Comparison of ENCODE assay signal across 12 mouse cellular contexts in the genomic region with DNA sequence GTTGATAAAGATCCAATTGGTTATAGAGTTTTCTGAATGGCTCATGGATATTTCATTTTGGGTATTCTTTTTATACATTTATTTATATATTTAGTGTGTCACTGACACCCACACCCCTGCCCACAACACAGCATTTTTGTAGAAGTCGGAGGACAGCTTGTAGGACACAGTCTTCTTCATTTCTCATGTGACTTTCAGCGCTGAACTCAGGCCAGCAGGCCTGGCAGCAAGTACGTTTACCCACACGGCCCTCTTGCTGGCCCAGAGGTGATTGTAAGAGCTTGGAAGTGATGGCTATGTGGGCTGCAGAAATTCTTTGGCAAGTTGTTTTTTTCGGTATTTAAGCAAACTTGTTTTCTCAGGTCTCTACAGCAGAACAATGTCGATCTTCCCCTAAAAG. TPM values are rescaled to one million over a fixed set of nuclear protein-coding genes. Genes with fewer than 3 reads are reported as not detected.
DNase-seq lines count a peak whose midpoint lies in the region.
"Had no signal": no experiment of that assay in that cellular context is flagged by ENCODE, and none has a peak within 500 bp of the region (broad histone marks: within the 10 kb centered on the region; RNA-seq: fewer than 3 reads in every experiment).

No protein-coding gene starts in this region.

- DNase-seq in gastrocnemius, adult 18-20 months (ENCODE audit: low spot score) = peak; percentile 23
- no peak for DNase-seq in gastrocnemius, postnatal 25 days
- DNase-seq in right cerebral cortex, adult 2 months (ENCODE audit: low spot score in 2 of 2) = peak; percentile 20 to 27
- no peak for DNase-seq in right cerebral cortex, postnatal 14 days
- DNase-seq in cerebellum, postnatal 25 days = peak; percentile 17 to 56
- peak; percentile 13 for DNase-seq in telencephalon, adult 2 months (ENCODE audit: low read depth, low spot score)
- DNase-seq in ovary, postnatal 36 days (ENCODE audit: low spot score) = no peak
- no peak for DNase-seq in urinary bladder, postnatal 14 days (ENCODE audit: low spot score)
- DNase-seq: liver; lung, adult 2 months; lung, postnatal 36 days; right cerebral cortex, postnatal 4 days had no signal

RNA-seq across cellular contexts. Expression of a gene that starts 49.3 kb away (rescaled TPM):
- 10 to 100 TPM; 13.2 to 21.6 TPM for total RNA-seq in gastrocnemius, adult 18-20 months (2021)
- total RNA-seq in gastrocnemius, postnatal 25 days (2021) = 10 to 100 TPM; 15.2 to 15.3 TPM

Comparison
In these comparisons a context has a peak if more than half of its experiments do, and no peak if none do; other contexts are left out.
1. DNase-seq: peak in gastrocnemius, adult 18-20 months (single experiment), right cerebral cortex, adult 2 months (2 of 2), cerebellum, postnatal 25 days (2 of 2) and telencephalon, adult 2 months (single experiment); none in gastrocnemius, postnatal 25 days (single experiment), right cerebral cortex, postnatal 14 days (single experiment), ovary, postnatal 36 days (single experiment) and urinary bladder, postnatal 14 days (single experiment).